Mouse (Mus musculus) embryo, embryonic 10 days (tissue): ENCODE results near the gene 1810065E05Rik.
A peak's percentile ranks its signal among the peaks of the same experiment; 100 is the strongest.

Experiments
- DNase-seq: peaks from one replicate; pipeline ENCODE4 v3.0.0-alpha.2; 2015; ENCODE audit warnings: low spot score

1810065E05Rik gene

GRCm38 (mm10) chr11:58420815-58421214 lies at the start of gene 1810065E05Rik:
Gene 1810065E05Rik, plus strand, starts transcription at chr11:58421111.
- no peak for DNase-seq

GRCm38 (mm10) chr11:58377273-58377672 lies 43.6 kb upstream of the 1810065E05Rik start:
- no peak for DNase-seq

DNA sequence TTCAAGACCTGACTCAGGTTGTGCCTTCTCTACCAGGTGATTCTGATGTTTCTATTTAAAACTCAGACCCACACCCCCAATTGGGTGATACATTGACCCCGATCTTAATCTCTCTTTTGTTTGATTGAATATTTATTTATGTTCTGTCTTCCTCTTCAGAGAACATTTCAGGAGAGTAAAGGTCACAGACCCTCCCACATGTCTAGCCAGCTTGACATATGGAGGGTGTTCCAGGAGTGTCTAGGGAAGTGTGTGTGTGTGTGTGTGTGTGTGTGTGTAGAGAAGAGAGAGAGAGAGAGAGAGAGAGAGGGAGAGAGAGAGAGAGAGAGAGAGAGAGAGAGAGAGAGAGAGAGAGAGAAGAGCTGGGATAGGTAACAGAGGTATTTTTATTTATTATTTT lies 43.2 kb upstream of the 1810065E05Rik start:
- DNase-seq: no peak

GRCm38 (mm10) chr11:58378763-58379278 lies 42.1 kb upstream of the 1810065E05Rik start, which contains the start of gene Lypd8:
Gene Lypd8, plus strand, starts transcription at chr11:58379043.
- no peak for DNase-seq

- no peak for DNase-seq
Measured at GRCm38 (mm10) chr11:58379516-58379915, 41.4 kb upstream of the 1810065E05Rik start.

DNA sequence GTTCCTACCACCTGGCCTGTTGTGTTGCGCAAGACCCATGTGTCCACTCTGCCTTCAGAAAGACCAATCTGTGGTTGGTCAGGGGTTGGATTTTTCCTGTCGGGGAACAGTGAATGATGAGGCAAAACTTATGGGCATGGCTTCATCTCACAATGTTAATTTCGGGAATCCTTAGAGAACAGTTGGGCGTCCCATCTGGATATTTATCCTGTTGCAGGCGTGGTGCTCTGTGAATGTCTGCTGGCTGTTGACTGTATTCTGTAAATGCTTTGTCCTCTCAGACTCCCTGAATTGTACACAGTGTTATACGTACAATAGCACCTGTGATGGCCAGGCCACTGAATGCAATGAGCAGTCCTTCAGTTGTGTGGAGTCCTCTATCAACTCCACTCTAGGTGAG lies 38.4 kb upstream of the 1810065E05Rik start:
- no peak for DNase-seq

- no peak for DNase-seq
Measured at GRCm38 (mm10) chr11:58399985-58400645, 20.8 kb upstream of the 1810065E05Rik start.

- DNase-seq: no peak
Measured at GRCm38 (mm10) chr11:58400655-58401054, 20.3 kb upstream of the 1810065E05Rik start.

DNA sequence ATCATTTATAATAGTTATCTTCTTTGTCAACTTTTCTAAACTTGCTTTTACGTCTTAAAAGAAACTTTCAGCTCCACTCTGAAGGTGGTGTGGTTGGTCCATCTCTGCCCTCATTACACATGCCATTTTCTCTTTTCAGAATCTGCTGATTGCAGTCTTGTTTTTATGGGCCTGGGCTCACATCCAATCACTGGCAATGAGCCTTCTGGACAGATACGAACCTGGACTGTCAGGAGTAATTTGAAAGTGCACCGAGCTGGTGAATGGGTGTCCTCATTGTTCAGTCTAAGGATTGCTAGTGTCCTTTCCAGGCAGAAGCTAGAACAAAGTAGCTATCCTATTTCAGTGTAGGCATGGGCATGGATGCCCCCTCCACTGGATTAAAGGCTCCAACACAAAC lies 12.8 kb upstream of the 1810065E05Rik start:
- DNase-seq: no peak

- no peak for DNase-seq
Measured at GRCm38 (mm10) chr11:58418336-58418735, 2.6 kb upstream of the 1810065E05Rik start.

- no peak for DNase-seq
Measured at GRCm38 (mm10) chr11:58432259-58432658, 11.3 kb downstream of the 1810065E05Rik start, which contains the start of gene Gm12253. Gene Gm12253, plus strand, starts transcription at chr11:58432559.

DNA sequence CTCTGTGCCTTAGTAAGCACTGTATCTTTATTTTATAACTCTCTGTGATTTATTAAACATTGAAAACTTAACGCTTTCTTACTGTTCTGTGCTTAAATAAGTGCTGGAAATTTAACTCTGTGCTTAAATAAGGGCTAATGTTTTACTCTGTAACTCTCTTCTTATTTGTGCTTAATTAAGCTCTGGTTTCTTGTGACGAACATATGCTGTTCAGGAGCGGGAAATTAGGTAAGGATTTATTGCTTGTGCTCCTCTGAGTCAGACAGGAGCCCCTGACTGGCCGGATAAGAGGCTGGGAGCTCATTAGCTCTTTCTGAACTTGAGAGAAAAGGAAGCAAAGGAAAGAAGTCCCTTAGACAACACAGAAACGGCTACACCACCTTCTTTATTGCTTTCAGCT lies 17.0 kb downstream of the 1810065E05Rik start:
- peak; percentile 11 for DNase-seq

DNA sequence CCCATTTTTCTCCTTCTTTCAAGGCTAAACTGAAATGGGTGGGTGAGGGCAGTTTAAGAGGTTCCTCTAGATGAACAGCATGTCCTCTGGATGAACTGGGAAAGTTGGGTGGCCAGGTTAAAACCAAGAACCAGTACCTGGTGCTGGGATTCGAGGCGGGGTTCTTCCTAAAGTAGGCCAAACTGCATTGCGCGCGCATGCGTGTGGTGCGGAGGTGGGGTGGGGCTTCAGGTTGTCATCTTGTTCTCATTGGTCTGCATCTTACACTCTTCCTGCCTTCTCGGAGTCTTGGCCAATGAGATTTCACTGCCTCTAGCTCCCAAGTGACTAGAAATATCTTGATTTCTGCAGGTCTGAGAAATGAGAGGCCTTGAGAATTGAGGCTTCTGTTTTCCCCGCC lies 31.8 kb downstream of the 1810065E05Rik start, which contains the start of gene Lypd9:
Lypd9 (minus strand) TSS at position 165 of the 400 bp plus-strand sequence.
- no peak for DNase-seq

DNA sequence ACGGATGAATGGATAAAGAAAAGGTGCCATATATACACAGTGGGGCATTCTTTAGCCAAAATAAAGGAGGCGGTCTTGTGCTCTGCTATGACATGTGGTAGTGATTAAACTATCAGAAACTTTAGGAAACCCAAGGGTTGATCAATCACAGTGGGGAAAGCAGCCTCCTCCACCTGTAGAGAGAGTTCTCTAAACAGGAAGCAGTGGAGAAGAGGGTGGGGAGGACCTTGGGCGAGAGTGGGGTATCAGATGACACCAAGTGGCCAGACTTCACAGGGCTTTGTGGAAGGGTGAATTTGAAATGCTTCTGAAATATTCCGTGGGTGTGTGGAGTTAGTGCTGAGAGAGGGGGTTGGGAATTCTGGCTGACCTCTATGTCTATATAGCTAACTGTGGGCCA lies 32.7 kb downstream of the 1810065E05Rik start:
- DNase-seq: peak; percentile 17

- DNase-seq: no peak
Measured at GRCm38 (mm10) chr11:58462170-58462569, 41.3 kb downstream of the 1810065E05Rik start, which contains the start of gene Olfr30. Gene Olfr30, minus strand, starts transcription at chr11:58462270.
